Mouse (Mus musculus) embryonic fibroblast, embryonic 13.5 days (primary cell): ENCODE data around the gene Dock4.

Experiments used
- CTCF ChIP-seq: IDR thresholded peaks from 2 replicates; pipeline ENCODE4 v1.5.1; 2011; ENCODE audit warnings: mild to moderate bottlenecking, control low read depth, low read length, moderate library complexity, borderline replicate concordance; ENCODE audit not compliant: insufficient read depth
- POLR2A ChIP-seq: IDR thresholded peaks from 2 replicates; pipeline ENCODE4 v1.6.1; 2011; ENCODE audit warnings: low read depth, mild to moderate bottlenecking, control low read depth, low read length, moderate library complexity

DNA sequence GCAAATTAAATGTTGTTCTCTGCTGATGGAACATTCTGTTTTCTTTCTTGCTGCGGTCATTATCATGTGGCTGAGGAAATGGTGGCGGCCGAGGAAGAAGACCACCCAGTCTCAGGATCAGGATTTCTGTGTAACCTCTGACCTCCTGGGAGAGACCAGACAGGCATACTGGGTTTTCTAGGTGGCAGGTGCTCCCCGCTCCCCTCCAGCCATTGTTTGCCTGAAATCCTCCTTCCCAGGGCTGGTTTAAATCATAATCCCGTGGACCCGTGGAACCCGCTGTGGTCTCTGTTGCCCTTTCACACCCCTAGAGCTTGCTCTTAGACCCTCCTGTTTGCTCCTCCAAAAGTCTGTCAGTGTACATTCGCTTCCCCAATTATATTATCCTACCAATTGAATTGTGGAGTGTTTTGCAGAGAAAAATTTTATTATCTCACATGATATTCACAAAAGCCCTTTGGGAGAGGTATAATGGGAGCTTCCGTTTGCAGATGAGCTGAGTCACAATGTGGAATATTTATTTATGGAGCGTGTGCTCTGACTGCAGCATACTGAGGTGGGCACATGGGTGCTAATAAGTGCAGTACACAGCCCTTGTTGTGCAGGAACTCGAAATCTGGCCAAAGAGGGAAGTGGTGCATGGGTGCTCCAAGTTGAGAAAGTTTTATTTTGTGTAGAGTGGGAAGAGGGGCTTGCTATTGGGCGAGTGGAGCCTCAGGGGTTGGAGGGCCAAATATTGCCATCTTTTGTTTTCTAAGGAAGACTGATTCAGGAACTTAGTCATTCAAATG is 40.5 kb downstream of the Dock4 start:
- TF ChIP-seq CTCF (no peak), POLR2A (no peak)
